Mouse (Mus musculus): Measurements from ENCODE around the gene Cacng7. TPM values are rescaled to one million over a fixed set of nuclear protein-coding genes. Genes with fewer than 3 reads are reported as not detected.
"Not testable (repeated sequence)": the region's sequence is repeated elsewhere in the genome, so short reads cannot be mapped to it uniquely, and the experiment has no call there.

Cacng7 gene
- polyA plus RNA-seq, 1 experiment from 2014 or later: 4.6 TPM

GRCm38 (mm10) chr7:3291197-3291596 lies 41.6 kb upstream of the Cacng7 start:
- peak overlapping the region; percentile 63 for H3K4me2 ChIP-seq (replicated peaks; ENCODE audit: low read depth, low read length)
- DNase-seq (ENCODE audit: low spot score): peak; percentile 15
- H3K9ac ChIP-seq (ENCODE audit: low read depth, low read length): peak overlapping the region; percentile 27; the same call in 1 of the 2 replicates
- no peaks in the 10 kb centered on the region; the same call in none of the 2 replicates for H3K4me1 ChIP-seq (replicated peaks; ENCODE audit: control insufficient read depth, insufficient read depth, low read length)
- H3K9me3 ChIP-seq (ENCODE audit: control insufficient read depth, low read length): no peaks in the 10 kb centered on the region
- WGBS: 37% methylated on average over 6 of the region's 6 CpGs
- peak; percentile 23 for ATAC-seq (ENCODE audit: low FRiP score)
- H3K27ac ChIP-seq (ENCODE audit: low read depth, low read length): no peak overlapping the region
- H3K27me3 ChIP-seq (ENCODE audit: control insufficient read depth, insufficient read depth, low read length): no peaks in the 10 kb centered on the region
- H3K36me3 ChIP-seq (ENCODE audit: control insufficient read depth, insufficient read depth, low read length): no peaks in the 10 kb centered on the region
- peak overlapping the region; percentile 44 for H3K4me3 ChIP-seq (ENCODE audit: low read depth, low read length)

- ATAC-seq (ENCODE audit: low FRiP score) (no peak), DNase-seq (ENCODE audit: low spot score) (no peak)
- no peaks in the 10 kb centered on the region; the same call in none of the 2 replicates for H3K4me1 ChIP-seq (replicated peaks; ENCODE audit: control insufficient read depth, insufficient read depth, low read length)
- H3K36me3 ChIP-seq (ENCODE audit: control insufficient read depth, insufficient read depth, low read length): no peaks in the 10 kb centered on the region
- no peak overlapping the region for H3K4me3 ChIP-seq (ENCODE audit: low read depth, low read length)
- no peak overlapping the region for H3K27ac ChIP-seq (ENCODE audit: low read depth, low read length)
- H3K27me3 ChIP-seq (ENCODE audit: control insufficient read depth, insufficient read depth, low read length): no peaks in the 10 kb centered on the region
- 50% methylated on average over 3 of the region's 3 CpGs for WGBS
- no peak overlapping the region for H3K9ac ChIP-seq (ENCODE audit: low read depth, low read length)
- no peak overlapping the region for H3K4me2 ChIP-seq (replicated peaks; ENCODE audit: low read depth, low read length)
- H3K9me3 ChIP-seq (ENCODE audit: control insufficient read depth, low read length): no peaks in the 10 kb centered on the region
Observed at GRCm38 (mm10) chr7:3291764-3292163, 41.0 kb upstream of the Cacng7 start.

- DNase-seq (ENCODE audit: low spot score); ATAC-seq (ENCODE audit: low FRiP score); H3K9ac ChIP-seq (ENCODE audit: low read depth, low read length); H3K4me1 ChIP-seq (replicated peaks; ENCODE audit: control insufficient read depth, insufficient read depth, low read length); H3K27me3 ChIP-seq (ENCODE audit: control insufficient read depth, insufficient read depth, low read length); H3K4me2 ChIP-seq (replicated peaks; ENCODE audit: low read depth, low read length); H3K9me3 ChIP-seq (ENCODE audit: control insufficient read depth, low read length); H3K36me3 ChIP-seq (ENCODE audit: control insufficient read depth, insufficient read depth, low read length); H3K27ac ChIP-seq (ENCODE audit: low read depth, low read length); H3K4me3 ChIP-seq (ENCODE audit: low read depth, low read length): not testable (repeated sequence)
- WGBS: 72% methylated on average over 11 of the region's 12 CpGs
Observed at GRCm38 (mm10) chr7:3292271-3292670, 40.5 kb upstream of the Cacng7 start.

GRCm38 (mm10) chr7:3292791-3293190 lies 40.0 kb upstream of the Cacng7 start:
- Histone ChIP-seq H3K4me2 (replicated peaks; ENCODE audit: low read depth, low read length) (peak overlapping the region; percentile 38), H3K4me3 (ENCODE audit: low read depth, low read length) (peak overlapping the region; percentile 16; the same call in 1 of the 2 replicates), H3K36me3 (ENCODE audit: control insufficient read depth, insufficient read depth, low read length) (no peaks in the 10 kb centered on the region), H3K27ac (ENCODE audit: low read depth, low read length) (no peak overlapping the region), H3K4me1 (replicated peaks; ENCODE audit: control insufficient read depth, insufficient read depth, low read length) (no peaks in the 10 kb centered on the region; the same call in none of the 2 replicates), H3K9me3 (ENCODE audit: control insufficient read depth, low read length) (no peaks in the 10 kb centered on the region), H3K9ac (ENCODE audit: low read depth, low read length) (peak overlapping the region; percentile 45; the same call in 1 of the 2 replicates), H3K27me3 (ENCODE audit: control insufficient read depth, insufficient read depth, low read length) (no peaks in the 10 kb centered on the region)
- WGBS: 6% methylated on average over 14 of the region's 14 CpGs
- peak; percentile 65 for DNase-seq (ENCODE audit: low spot score)
- ATAC-seq (ENCODE audit: low FRiP score): no peak

- ATAC-seq (ENCODE audit: low FRiP score) (no peak), DNase-seq (ENCODE audit: low spot score) (no peak)
- Histone ChIP-seq H3K27ac (ENCODE audit: low read depth, low read length) (no peak overlapping the region), H3K4me3 (ENCODE audit: low read depth, low read length) (no peak overlapping the region), H3K36me3 (ENCODE audit: control insufficient read depth, insufficient read depth, low read length) (no peaks in the 10 kb centered on the region), H3K9me3 (ENCODE audit: control insufficient read depth, low read length) (no peaks in the 10 kb centered on the region), H3K4me1 (replicated peaks; ENCODE audit: control insufficient read depth, insufficient read depth, low read length) (no peaks in the 10 kb centered on the region; the same call in none of the 2 replicates), H3K27me3 (ENCODE audit: control insufficient read depth, insufficient read depth, low read length) (no peaks in the 10 kb centered on the region), H3K4me2 (replicated peaks; ENCODE audit: low read depth, low read length) (no peak overlapping the region), H3K9ac (ENCODE audit: low read depth, low read length) (no peak overlapping the region)
- WGBS: 91% methylated on average over 1 of the region's 1 CpGs
Observed at GRCm38 (mm10) chr7:3294794-3295193, 38.0 kb upstream of the Cacng7 start.

GRCm38 (mm10) chr7:3295321-3296110 lies 37.2 kb upstream of the Cacng7 start:
- Histone ChIP-seq H3K4me3 (ENCODE audit: low read depth, low read length) (no peak overlapping the region), H3K27ac (ENCODE audit: low read depth, low read length) (no peak overlapping the region), H3K4me2 (replicated peaks; ENCODE audit: low read depth, low read length) (no peak overlapping the region), H3K9ac (ENCODE audit: low read depth, low read length) (no peak overlapping the region), H3K9me3 (ENCODE audit: control insufficient read depth, low read length) (no peaks in the 10 kb centered on the region), H3K36me3 (ENCODE audit: control insufficient read depth, insufficient read depth, low read length) (no peaks in the 10 kb centered on the region), H3K4me1 (replicated peaks; ENCODE audit: control insufficient read depth, insufficient read depth, low read length) (no peaks in the 10 kb centered on the region; the same call in none of the 2 replicates), H3K27me3 (ENCODE audit: control insufficient read depth, insufficient read depth, low read length) (no peaks in the 10 kb centered on the region)
- WGBS: 89% methylated on average over 5 of the region's 5 CpGs
- ATAC-seq (ENCODE audit: low FRiP score) (no peak), DNase-seq (ENCODE audit: low spot score) (no peak)

GRCm38 (mm10) chr7:3296711-3297110 lies 36.0 kb upstream of the Cacng7 start:
- Histone ChIP-seq H3K9ac (ENCODE audit: low read depth, low read length) (no peak overlapping the region), H3K36me3 (ENCODE audit: control insufficient read depth, insufficient read depth, low read length) (no peaks in the 10 kb centered on the region), H3K4me2 (replicated peaks; ENCODE audit: low read depth, low read length) (no peak overlapping the region), H3K9me3 (ENCODE audit: control insufficient read depth, low read length) (no peaks in the 10 kb centered on the region), H3K4me3 (ENCODE audit: low read depth, low read length) (no peak overlapping the region), H3K27ac (ENCODE audit: low read depth, low read length) (no peak overlapping the region), H3K4me1 (replicated peaks; ENCODE audit: control insufficient read depth, insufficient read depth, low read length) (no peaks in the 10 kb centered on the region; the same call in 1 of the 2 replicates), H3K27me3 (ENCODE audit: control insufficient read depth, insufficient read depth, low read length) (peaks cover 8% of the 10 kb centered on the region)
- 95% methylated on average over 16 of the region's 16 CpGs for WGBS
- DNase-seq (ENCODE audit: low spot score) (no peak), ATAC-seq (ENCODE audit: low FRiP score) (no peak)

- Histone ChIP-seq H3K4me1 (replicated peaks; ENCODE audit: control insufficient read depth, insufficient read depth, low read length) (peaks cover 6% of the 10 kb centered on the region; the same call in 1 of the 2 replicates), H3K9me3 (ENCODE audit: control insufficient read depth, low read length) (no peaks in the 10 kb centered on the region), H3K9ac (ENCODE audit: low read depth, low read length) (no peak overlapping the region), H3K36me3 (ENCODE audit: control insufficient read depth, insufficient read depth, low read length) (no peaks in the 10 kb centered on the region), H3K27ac (ENCODE audit: low read depth, low read length) (no peak overlapping the region), H3K4me3 (ENCODE audit: low read depth, low read length) (no peak overlapping the region), H3K4me2 (replicated peaks; ENCODE audit: low read depth, low read length) (no peak overlapping the region), H3K27me3 (ENCODE audit: control insufficient read depth, insufficient read depth, low read length) (peaks cover 27% of the 10 kb centered on the region)
- WGBS: 63% methylated on average over 7 of the region's 7 CpGs
- DNase-seq (ENCODE audit: low spot score): no peak
- ATAC-seq (ENCODE audit: low FRiP score): no peak
Observed at GRCm38 (mm10) chr7:3299941-3300617, 32.7 kb upstream of the Cacng7 start.
